Mouse (Mus musculus) hindbrain, embryonic 10.5 days (tissue): ENCODE data around the gene Mb21d2. TPM values are rescaled to one million over a fixed set of nuclear protein-coding genes. Genes with fewer than 3 reads are reported as not detected.

Experiments used
- polyA plus RNA-seq: library from polyadenylated mRNA; unstranded; fragments of >200 nt; fragmentation: Nextera tagmentation; extraction: Ambion mirVana; gene quantifications from 2 replicates; pipeline ENCODE4 v1.2.1, GENCODE M21; 2016

The Mb21d2 gene
- polyA plus RNA-seq, 1 experiment from 2014 or later: 6.3 TPM

Other genes with a start within 250 kb of the Mb21d2 start
- gene Fgf12, start 176.6 kb downstream of the Mb21d2 start, polyA plus RNA-seq: 2.8 and 3.9 TPM in 2 replicates